Mouse (Mus musculus): Measurements from ENCODE around the gene Oxt. TPM values are rescaled to one million over a fixed set of nuclear protein-coding genes. Genes with fewer than 3 reads are reported as not detected.

Oxt gene
- total and polyA plus RNA-seq, 2 experiments from 2014 or later: not detected

GRCm38 (mm10) chr2:130586016-130586415 lies 10.0 kb downstream of the Oxt start:
- no peak for TF ChIP-seq EP300 (IDR thresholded peaks at IDR 0.05; ENCODE audit: low read depth)
- TF ChIP-seq CTCF (IDR thresholded peaks at IDR 0.05; ENCODE audit: low read depth): no peak
- no peak for ATAC-seq (ENCODE audit: insufficient read depth, low read depth)
- Histone ChIP-seq H3K36me3 (replicated peaks; ENCODE audit: control insufficient read depth, insufficient read depth, low read length) (peaks cover 4% of the 10 kb centered on the region), H3K9me3 (replicated peaks; ENCODE audit: control insufficient read depth, low read length) (no peaks in the 10 kb centered on the region), H3K4me3 (ENCODE audit: low read depth, low read length) (no peak overlapping the region), H3K9ac (replicated peaks; ENCODE audit: low read depth, low read length) (no peak overlapping the region), H3K27ac (ENCODE audit: low read depth) (no peak overlapping the region), H3K4me2 (ENCODE audit: low read depth, low read length) (no peak overlapping the region), H3K27me3 (ENCODE audit: control insufficient read depth, insufficient read depth, low read length) (peaks cover 15% of the 10 kb centered on the region), H3K4me1 (ENCODE audit: control insufficient read depth, insufficient read depth) (peaks cover under 1% of the 10 kb centered on the region; the same call in 1 of the 2 replicates)
- WGBS: 86% methylated on average over 6 of the region's 6 CpGs
- no peak for DNase-seq (ENCODE audit: low spot score)

- no peak overlapping the region for H3K9ac ChIP-seq (replicated peaks; ENCODE audit: low read depth, low read length)
- H3K9me3 ChIP-seq (replicated peaks; ENCODE audit: control insufficient read depth, low read length): no peaks in the 10 kb centered on the region
- H3K36me3 ChIP-seq (replicated peaks; ENCODE audit: control insufficient read depth, insufficient read depth, low read length): peaks cover 12% of the 10 kb centered on the region
- no peak overlapping the region for H3K4me3 ChIP-seq (ENCODE audit: low read depth, low read length)
- no peaks in the 10 kb centered on the region; the same call in 1 of the 2 replicates for H3K4me1 ChIP-seq (ENCODE audit: control insufficient read depth, insufficient read depth)
- H3K27me3 ChIP-seq (ENCODE audit: control insufficient read depth, insufficient read depth, low read length): no peaks in the 10 kb centered on the region
- H3K27ac ChIP-seq (ENCODE audit: low read depth): no peak overlapping the region
- DNase-seq (ENCODE audit: low spot score) (no peak), ATAC-seq (ENCODE audit: insufficient read depth, low read depth) (no peak)
- WGBS: 45% methylated on average over 2 of the region's 2 CpGs
- H3K4me2 ChIP-seq (ENCODE audit: low read depth, low read length): no peak overlapping the region
- no peak for TF ChIP-seq CTCF (IDR thresholded peaks at IDR 0.05; ENCODE audit: low read depth)
- no peak for TF ChIP-seq EP300 (IDR thresholded peaks at IDR 0.05; ENCODE audit: low read depth)
These were observed 12.4 kb downstream of the Oxt start for GRCm38 (mm10) chr2:130588373-130588772.

- Histone ChIP-seq H3K4me2 (ENCODE audit: low read depth, low read length) (no peak overlapping the region), H3K36me3 (replicated peaks; ENCODE audit: control insufficient read depth, insufficient read depth, low read length) (peaks cover 12% of the 10 kb centered on the region), H3K9me3 (replicated peaks; ENCODE audit: control insufficient read depth, low read length) (no peaks in the 10 kb centered on the region), H3K27ac (ENCODE audit: low read depth) (no peak overlapping the region), H3K4me3 (ENCODE audit: low read depth, low read length) (no peak overlapping the region), H3K27me3 (ENCODE audit: control insufficient read depth, insufficient read depth, low read length) (no peaks in the 10 kb centered on the region), H3K4me1 (ENCODE audit: control insufficient read depth, insufficient read depth) (no peaks in the 10 kb centered on the region; the same call in 1 of the 2 replicates), H3K9ac (replicated peaks; ENCODE audit: low read depth, low read length) (no peak overlapping the region)
- TF ChIP-seq CTCF (IDR thresholded peaks at IDR 0.05; ENCODE audit: low read depth) (no peak), EP300 (IDR thresholded peaks at IDR 0.05; ENCODE audit: low read depth) (no peak)
- DNase-seq (ENCODE audit: low spot score) (no peak), ATAC-seq (ENCODE audit: insufficient read depth, low read depth) (peak; percentile 44; the same call in 1 of the 2 replicates)
- 74% methylated on average over 4 of the region's 4 CpGs for WGBS
These were observed 13.2 kb downstream of the Oxt start for GRCm38 (mm10) chr2:130589157-130589556.

GRCm38 (mm10) chr2:130589761-130590160 lies 13.8 kb downstream of the Oxt start:
- H3K27ac ChIP-seq (ENCODE audit: low read depth): no peak overlapping the region; the same call in 1 of the 2 replicates
- no peaks in the 10 kb centered on the region; the same call in 1 of the 2 replicates for H3K4me1 ChIP-seq (ENCODE audit: control insufficient read depth, insufficient read depth)
- WGBS: 80% methylated on average over 2 of the region's 2 CpGs
- ATAC-seq (ENCODE audit: insufficient read depth, low read depth): no peak
- H3K36me3 ChIP-seq (replicated peaks; ENCODE audit: control insufficient read depth, insufficient read depth, low read length): peaks cover 16% of the 10 kb centered on the region
- no peak overlapping the region for H3K4me3 ChIP-seq (ENCODE audit: low read depth, low read length)
- H3K27me3 ChIP-seq (ENCODE audit: control insufficient read depth, insufficient read depth, low read length): no peaks in the 10 kb centered on the region
- TF ChIP-seq EP300 (IDR thresholded peaks at IDR 0.05; ENCODE audit: low read depth): no peak
- TF ChIP-seq CTCF (IDR thresholded peaks at IDR 0.05; ENCODE audit: low read depth): no peak
- H3K4me2 ChIP-seq (ENCODE audit: low read depth, low read length): no peak overlapping the region
- H3K9ac ChIP-seq (replicated peaks; ENCODE audit: low read depth, low read length): no peak overlapping the region
- DNase-seq (ENCODE audit: low spot score): no peak
- no peaks in the 10 kb centered on the region for H3K9me3 ChIP-seq (replicated peaks; ENCODE audit: control insufficient read depth, low read length)

- WGBS: 95% methylated on average over 2 of the region's 2 CpGs
- Histone ChIP-seq H3K36me3 (replicated peaks; ENCODE audit: control insufficient read depth, insufficient read depth, low read length) (peaks cover 25% of the 10 kb centered on the region), H3K27me3 (ENCODE audit: control insufficient read depth, insufficient read depth, low read length) (no peaks in the 10 kb centered on the region), H3K4me1 (ENCODE audit: control insufficient read depth, insufficient read depth) (no peaks in the 10 kb centered on the region; the same call in 1 of the 2 replicates), H3K27ac (ENCODE audit: low read depth) (no peak overlapping the region), H3K4me3 (ENCODE audit: low read depth, low read length) (no peak overlapping the region), H3K9ac (replicated peaks; ENCODE audit: low read depth, low read length) (no peak overlapping the region), H3K4me2 (ENCODE audit: low read depth, low read length) (no peak overlapping the region), H3K9me3 (replicated peaks; ENCODE audit: control insufficient read depth, low read length) (no peaks in the 10 kb centered on the region)
- ATAC-seq (ENCODE audit: insufficient read depth, low read depth) (no peak), DNase-seq (ENCODE audit: low spot score) (no peak)
- TF ChIP-seq EP300 (IDR thresholded peaks at IDR 0.05; ENCODE audit: low read depth) (no peak), CTCF (IDR thresholded peaks at IDR 0.05; ENCODE audit: low read depth) (no peak)
These were observed 15.0 kb downstream of the Oxt start for GRCm38 (mm10) chr2:130591016-130591415.

- Histone ChIP-seq H3K27ac (ENCODE audit: low read depth) (no peak overlapping the region), H3K9me3 (replicated peaks; ENCODE audit: control insufficient read depth, low read length) (no peaks in the 10 kb centered on the region), H3K27me3 (ENCODE audit: control insufficient read depth, insufficient read depth, low read length) (no peaks in the 10 kb centered on the region), H3K9ac (replicated peaks; ENCODE audit: low read depth, low read length) (no peak overlapping the region), H3K4me1 (ENCODE audit: control insufficient read depth, insufficient read depth) (no peaks in the 10 kb centered on the region), H3K4me3 (ENCODE audit: low read depth, low read length) (no peak overlapping the region), H3K4me2 (ENCODE audit: low read depth, low read length) (no peak overlapping the region), H3K36me3 (replicated peaks; ENCODE audit: control insufficient read depth, insufficient read depth, low read length) (peaks cover 63% of the 10 kb centered on the region)
- 71% methylated on average over 1 of the region's 1 CpGs for WGBS
- ATAC-seq (ENCODE audit: insufficient read depth, low read depth) (no peak), DNase-seq (ENCODE audit: low spot score) (no peak)
- TF ChIP-seq CTCF (IDR thresholded peaks at IDR 0.05; ENCODE audit: low read depth): no peak
- no peak for TF ChIP-seq EP300 (IDR thresholded peaks at IDR 0.05; ENCODE audit: low read depth)
These were observed 19.6 kb downstream of the Oxt start for GRCm38 (mm10) chr2:130595596-130595995.

All from heart, postnatal 0 days (tissue).